Mouse (Mus musculus) hindbrain, postnatal 0 days (tissue): Measurements from ENCODE around the gene Lgmn. TPM values are rescaled to one million over a fixed set of nuclear protein-coding genes. Genes with fewer than 3 reads are reported as not detected.
A peak's percentile ranks its signal among the peaks of the same experiment; 100 is the strongest.

ENCODE experiments used
- ATAC-seq: fragments of 200-750 bp; cut with Nextera tagmentation; 2 replicates; pipeline ENCODE4 v1.8.0; 2017; ENCODE audit warnings: mild to moderate bottlenecking, moderate TSS enrichment, moderate library complexity
- DNase-seq: peaks from one replicate; pipeline ENCODE4 v3.0.0-alpha.2; 2015; ENCODE audit warnings: low spot score
- H3K27ac ChIP-seq: fragments of 300-500 bp; sonication (generic); 2 replicates; pipeline ENCODE4 v1.5.1; 2014; ENCODE audit warnings: mild to moderate bottlenecking
- H3K27me3 ChIP-seq: fragments of 300-500 bp; sonication (generic); 2 replicates; pipeline ENCODE4 v1.6.1; 2014; ENCODE audit warnings: low read length, mixed read lengths; ENCODE audit not compliant: insufficient read depth
- H3K36me3 ChIP-seq: fragments of 300-500 bp; sonication (generic); 2 replicates; pipeline ENCODE4 v1.6.1; 2014; ENCODE audit warnings: low read length, mixed read lengths; ENCODE audit not compliant: insufficient read depth
- H3K4me1 ChIP-seq: fragments of 300-500 bp; sonication (generic); 2 replicates; pipeline ENCODE4 v1.6.1; 2014; ENCODE audit warnings: antibody characterized with exemption, low read length, mixed read lengths; ENCODE audit not compliant: insufficient read depth
- H3K4me2 ChIP-seq: fragments of 300-500 bp; sonication (generic); 2 replicates; pipeline ENCODE4 v1.6.1; 2014; ENCODE audit warnings: low read depth, mild to moderate bottlenecking, low read length, moderate library complexity, mixed read lengths
- H3K4me3 ChIP-seq: fragments of 300-500 bp; sonication (generic); 2 replicates; pipeline ENCODE4 v1.5.1; 2014; ENCODE audit warnings: low read length
- H3K9ac ChIP-seq: fragments of 300-500 bp; sonication (generic); replicated peaks from 2 replicates; pipeline ENCODE4 v1.6.1; 2014; ENCODE audit warnings: mild to moderate bottlenecking, low read length, moderate library complexity, mixed read lengths
- H3K9me3 ChIP-seq: fragments of 300-500 bp; sonication (generic); 2 replicates; pipeline ENCODE4 v1.6.1; 2016; ENCODE audit warnings: low read length, mixed read lengths
- CTCF ChIP-seq: IDR thresholded peaks from 2 replicates; pipeline ENCODE4 v1.5.1; 2016; ENCODE audit warnings: antibody characterized with exemption, control low read depth, low read depth
- WGBS: fragments of 180-500 bp; shearing (Covaris S2); extraction: QIAGEN DNeasy Blood & Tissue Kit; methylation state at CpG from one replicate; pipeline ENCODE4 v1.1.7; 2014; 5-methylcytosine and 5-hydroxymethylcytosine counted together
- polyA plus RNA-seq: library from polyadenylated mRNA; unstranded; fragments of >200 nt; fragmentation: Nextera tagmentation; extraction: Ambion mirVana; gene quantifications from 2 replicates; pipeline ENCODE4 v1.2.1, GENCODE M21; 2015
- total RNA-seq: library from RNA; depleted of rRNA; stranded (reverse); fragments of >200 nt; gene quantifications from 2 replicates; pipeline ENCODE4 v1.2.3, GENCODE M21; 2014

The Lgmn gene
- total and polyA plus RNA-seq, 2 experiments from 2014 or later, result 148 to 166 TPM

DNA sequence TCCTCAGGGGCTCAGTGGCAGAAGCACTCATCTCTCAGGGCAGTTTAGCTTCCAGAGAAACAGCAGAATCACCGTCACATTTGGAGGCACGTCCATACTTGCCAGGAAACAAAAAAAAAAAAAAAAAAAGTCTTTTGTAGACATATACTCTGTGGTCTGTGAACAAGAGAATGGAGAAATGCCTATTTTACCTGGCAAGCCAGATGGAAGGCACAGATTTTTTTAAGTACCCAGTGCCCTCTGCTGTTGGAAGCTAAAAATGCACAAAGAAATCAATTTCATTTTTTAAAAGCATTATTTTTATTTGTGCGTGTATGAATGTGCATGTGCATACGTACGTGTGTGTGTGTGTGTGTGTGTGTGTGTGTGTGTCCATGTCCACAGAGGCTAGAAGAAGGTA is 21.6 kb upstream of the Lgmn start:
- Histone ChIP-seq H3K9me3 (no peaks in the 10 kb centered on the region), H3K27me3 (no peaks in the 10 kb centered on the region), H3K9ac (no peak overlapping the region), H3K27ac (no peak overlapping the region), H3K36me3 (no peaks in the 10 kb centered on the region), H3K4me1 (no peaks in the 10 kb centered on the region), H3K4me2 (no peak overlapping the region), H3K4me3 (no peak overlapping the region)
- peak; percentile 69 for TF ChIP-seq CTCF
- WGBS, result 67% methylated on average over 5 of the region's 5 CpGs
- ATAC-seq (peak; percentile 47; the same call in 1 of the 2 replicates), DNase-seq (peak; percentile 56)

DNA sequence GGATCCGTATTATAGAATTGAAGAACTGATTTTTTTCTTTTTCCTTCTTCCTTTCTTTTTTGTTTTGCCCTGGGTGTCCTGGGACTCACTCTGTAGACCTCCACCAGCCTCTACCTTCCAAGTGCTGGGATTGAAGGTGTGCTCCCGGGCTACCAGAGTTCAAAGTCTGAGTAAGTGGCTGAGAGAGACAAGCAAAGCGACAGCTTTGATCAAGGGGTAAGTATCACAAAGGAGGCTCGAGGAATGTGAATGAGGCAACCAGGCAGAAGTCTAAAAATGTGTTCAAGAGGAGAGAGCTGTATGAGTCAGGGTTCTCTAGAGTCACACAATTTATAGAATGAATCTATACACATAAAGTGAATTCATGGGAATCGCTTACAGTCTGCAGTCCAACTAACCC is 20.4 kb upstream of the Lgmn start:
- H3K4me3 ChIP-seq, result no peak overlapping the region
- no peak overlapping the region for H3K4me2 ChIP-seq
- TF ChIP-seq CTCF, result no peak
- no peaks in the 10 kb centered on the region for H3K9me3 ChIP-seq
- H3K27ac ChIP-seq, result no peak overlapping the region
- H3K27me3 ChIP-seq, result no peaks in the 10 kb centered on the region
- H3K36me3 ChIP-seq, result no peaks in the 10 kb centered on the region
- DNase-seq (no peak), ATAC-seq (no peak)
- H3K4me1 ChIP-seq, result no peaks in the 10 kb centered on the region
- no peak overlapping the region for H3K9ac ChIP-seq
- WGBS, result 81% methylated on average over 5 of the region's 5 CpGs

DNA sequence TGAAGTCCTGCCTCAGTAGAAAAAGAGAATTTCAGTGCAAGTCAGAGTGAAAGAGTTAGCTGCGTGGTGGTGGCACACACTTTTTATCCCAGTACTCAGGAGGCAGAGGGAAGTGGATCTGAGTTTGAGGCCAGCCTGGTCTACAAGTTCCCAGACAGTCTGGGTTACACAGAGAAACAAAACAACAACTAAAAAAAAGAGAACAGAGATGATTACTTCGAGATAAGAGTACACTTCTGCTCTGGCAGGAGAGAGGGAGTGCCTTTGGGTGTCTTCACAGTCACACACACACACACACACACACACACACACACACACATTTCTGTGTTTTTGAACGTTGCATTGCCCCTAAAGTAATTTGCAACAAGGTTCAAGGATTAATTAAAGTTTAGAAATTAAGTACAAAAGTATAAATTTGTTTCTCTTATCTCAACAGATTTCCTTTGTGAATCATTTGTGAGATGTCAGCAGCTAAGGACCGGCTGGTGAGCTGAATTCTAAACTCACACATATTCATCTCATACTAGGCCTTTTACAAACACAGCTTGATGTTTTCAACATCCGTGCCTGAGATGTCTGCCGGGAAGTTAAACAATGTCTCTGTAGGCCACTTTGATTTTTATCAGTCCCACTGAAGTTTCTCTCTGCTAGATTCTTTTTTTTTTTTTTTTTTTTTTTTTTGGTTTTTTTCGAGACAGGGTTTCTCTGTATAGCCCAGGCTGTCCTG is 17.0 kb upstream of the Lgmn start:
- 73% methylated on average over 6 of the region's 7 CpGs for whole genome bisulfite sequencing
- ATAC-seq, result no peak
- no peak for TF ChIP-seq CTCF

DNA sequence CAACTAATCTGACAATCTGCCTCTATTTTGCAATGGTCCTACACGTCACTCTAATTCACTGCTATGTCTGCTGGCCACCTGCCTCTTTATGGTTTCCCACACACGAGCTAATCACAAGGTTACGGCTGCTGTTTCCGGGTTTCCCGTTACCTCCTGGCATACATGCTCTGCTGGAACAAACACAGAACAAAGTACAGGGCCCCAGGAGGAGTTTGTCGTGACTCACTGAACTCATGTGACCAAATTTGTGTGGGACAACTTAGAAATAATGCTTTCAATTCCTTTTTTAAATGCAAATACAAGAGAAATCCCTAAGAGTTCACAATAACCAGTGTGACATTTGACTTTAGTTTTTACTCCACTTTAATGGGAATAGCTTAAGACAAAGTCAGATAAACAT is 14.0 kb upstream of the Lgmn start:
- no peaks in the 10 kb centered on the region for H3K27me3 ChIP-seq
- no peak for TF ChIP-seq CTCF
- ATAC-seq (no peak), DNase-seq (no peak)
- no peaks in the 10 kb centered on the region for H3K9me3 ChIP-seq
- no peak overlapping the region for H3K4me2 ChIP-seq
- no peaks in the 10 kb centered on the region for H3K36me3 ChIP-seq
- no peak overlapping the region for H3K4me3 ChIP-seq
- H3K27ac ChIP-seq, result no peak overlapping the region
- WGBS, result 51% methylated on average over 6 of the region's 6 CpGs
- H3K9ac ChIP-seq, result no peak overlapping the region
- H3K4me1 ChIP-seq, result no peaks in the 10 kb centered on the region

More for the DNA sequence above, 17.0 kb upstream of the Lgmn start:
- Histone ChIP-seq H3K4me2 (no peak overlapping the region), H3K27me3 (no peaks in the 10 kb centered on the region), H3K36me3 (no peaks in the 10 kb centered on the region), H3K9me3 (no peaks in the 10 kb centered on the region), H3K4me1 (no peaks in the 10 kb centered on the region), H3K27ac (no peak overlapping the region), H3K4me3 (no peak overlapping the region), H3K9ac (no peak overlapping the region)
- DNase-seq, result no peak

DNA sequence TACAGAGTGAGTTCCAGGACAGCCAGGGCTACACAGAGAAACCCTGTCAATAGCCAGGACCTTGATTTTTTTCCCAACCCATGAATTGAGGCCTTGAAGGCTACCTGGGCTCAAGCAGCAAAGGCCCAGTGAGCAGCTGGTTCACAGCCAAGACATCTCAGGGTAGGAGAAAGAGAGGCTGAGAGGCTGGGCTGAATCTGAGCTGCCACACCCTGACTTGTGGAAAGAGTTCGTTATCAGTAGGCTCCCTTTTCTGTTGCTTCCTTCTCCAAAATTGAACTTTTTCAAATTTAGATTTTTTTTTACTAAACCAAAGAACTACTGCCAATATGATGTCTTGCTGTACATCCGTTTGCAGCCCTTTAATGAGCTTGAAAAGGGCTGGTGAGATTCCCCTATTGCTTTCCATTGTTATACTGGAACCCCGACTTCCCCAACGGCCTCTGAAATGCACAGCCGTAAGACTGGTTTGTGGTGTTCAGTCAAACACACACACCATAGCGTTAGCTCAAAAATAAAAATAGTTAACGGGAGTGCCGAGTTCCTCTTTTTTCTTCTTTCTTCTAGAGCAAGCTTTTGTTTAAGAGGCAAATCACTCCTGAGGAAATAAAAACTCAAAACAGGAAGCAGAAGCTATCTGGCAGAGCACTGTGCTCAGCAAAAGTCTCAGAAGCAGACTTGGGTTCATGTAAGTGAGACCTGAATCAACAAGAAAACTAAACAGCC is 11.7 kb upstream of the Lgmn start:
- no peak overlapping the region for H3K9ac ChIP-seq
- DNase-seq, result no peak
- H3K4me3 ChIP-seq, result no peak overlapping the region
- H3K36me3 ChIP-seq, result no peaks in the 10 kb centered on the region
- H3K9me3 ChIP-seq, result no peaks in the 10 kb centered on the region
- no peak overlapping the region for H3K4me2 ChIP-seq
- H3K4me1 ChIP-seq, result no peaks in the 10 kb centered on the region
- TF ChIP-seq CTCF, result no peak
- no peak for ATAC-seq
- no peaks in the 10 kb centered on the region for H3K27me3 ChIP-seq
- H3K27ac ChIP-seq, result no peak overlapping the region
- WGBS, result 81% methylated on average over 8 of the region's 8 CpGs

DNA sequence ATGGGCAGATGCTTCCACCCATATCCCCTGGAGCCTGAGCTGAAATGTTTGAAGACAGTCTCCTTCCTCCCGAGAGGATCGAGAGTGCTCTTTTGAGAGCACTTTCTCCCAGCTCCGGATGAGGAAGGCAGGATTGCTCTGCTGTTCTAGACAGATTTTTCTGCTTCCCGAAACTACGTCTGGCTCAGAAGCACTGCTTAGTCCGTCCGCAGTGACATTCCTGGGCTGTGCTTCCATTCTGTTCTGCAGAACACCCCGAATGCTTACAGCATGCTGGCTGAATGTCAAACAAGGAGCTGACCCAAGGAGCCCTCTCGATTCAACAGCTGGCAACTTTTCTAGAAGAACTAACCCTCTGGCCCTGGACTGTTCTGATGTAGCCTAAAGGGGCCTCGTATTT is 10.8 kb upstream of the Lgmn start:
- H3K27ac ChIP-seq, result no peak overlapping the region
- WGBS, result 63% methylated on average over 10 of the region's 10 CpGs
- H3K4me3 ChIP-seq, result no peak overlapping the region
- no peaks in the 10 kb centered on the region for H3K4me1 ChIP-seq
- TF ChIP-seq CTCF, result no peak
- no peak overlapping the region for H3K9ac ChIP-seq
- H3K27me3 ChIP-seq, result no peaks in the 10 kb centered on the region
- H3K4me2 ChIP-seq, result no peak overlapping the region
- ATAC-seq (no peak), DNase-seq (no peak)
- H3K9me3 ChIP-seq, result no peaks in the 10 kb centered on the region
- H3K36me3 ChIP-seq, result no peaks in the 10 kb centered on the region

DNA sequence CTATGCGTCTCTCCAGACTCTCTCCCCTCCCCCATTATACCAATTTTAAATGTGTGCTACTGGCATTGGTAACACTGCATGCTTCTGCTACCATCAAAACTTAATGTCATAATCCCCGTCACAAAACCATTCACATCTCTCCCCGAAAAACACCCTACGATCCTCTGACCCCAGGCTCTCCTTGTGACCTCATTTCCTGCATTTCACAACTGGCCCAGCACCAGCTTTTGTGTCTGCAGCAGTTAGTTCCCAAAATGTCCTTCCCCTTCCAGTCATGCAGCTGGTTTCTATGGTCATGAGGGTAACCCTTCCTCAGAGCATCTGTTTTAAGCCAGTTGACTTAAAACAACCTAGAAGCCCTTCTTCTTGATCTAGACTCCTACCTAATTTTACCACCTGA is 5.8 kb upstream of the Lgmn start:
- Histone ChIP-seq H3K36me3 (no peaks in the 10 kb centered on the region), H3K4me1 (no peaks in the 10 kb centered on the region), H3K9me3 (no peaks in the 10 kb centered on the region), H3K27ac (no peak overlapping the region), H3K27me3 (no peaks in the 10 kb centered on the region), H3K9ac (no peak overlapping the region), H3K4me3 (no peak overlapping the region), H3K4me2 (no peak overlapping the region)
- DNase-seq (no peak), ATAC-seq (no peak)
- WGBS, result 79% methylated on average over 4 of the region's 4 CpGs
- TF ChIP-seq CTCF, result no peak
